Mouse (Mus musculus) forebrain, embryonic 14.5 days (tissue): ENCODE measurements around the gene Olfr1012. TPM values are rescaled to one million over a fixed set of nuclear protein-coding genes. Genes with fewer than 3 reads are reported as not detected.
"Not testable (repeated sequence)": the region's sequence is repeated elsewhere in the genome, so short reads cannot be mapped to it uniquely, and the experiment has no call there.

Source experiments
- ATAC-seq: fragments of 200-750 bp; cut with Nextera tagmentation; 2 replicates; pipeline ENCODE4 v1.8.0; 2017; ENCODE audit warnings: mild to moderate bottlenecking, moderate library complexity
- DNase-seq: peaks from one replicate; pipeline ENCODE4 v3.0.0-alpha.2; 2015; ENCODE audit warnings: low spot score
- H3K27ac ChIP-seq: fragments of 300-500 bp; sonication (generic); 2 replicates; pipeline ENCODE4 v1.5.1; 2014; ENCODE audit warnings: low read depth, mild to moderate bottlenecking, control low read depth, low read length, moderate library complexity
- H3K27me3 ChIP-seq: fragments of 300-500 bp; sonication (generic); replicated peaks from 2 replicates; pipeline ENCODE4 v1.6.1; 2014; ENCODE audit warnings: low read length, control low read depth, mixed read lengths; ENCODE audit not compliant: control insufficient read depth, insufficient read depth
- H3K36me3 ChIP-seq: fragments of 300-500 bp; sonication (generic); 2 replicates; pipeline ENCODE4 v1.6.1; 2014; ENCODE audit warnings: low read length, control low read depth; ENCODE audit not compliant: control insufficient read depth, insufficient read depth
- H3K4me1 ChIP-seq: fragments of 300-500 bp; sonication (generic); 2 replicates; pipeline ENCODE4 v1.6.1; 2014; ENCODE audit warnings: antibody characterized with exemption, low read length, control low read depth; ENCODE audit not compliant: control insufficient read depth, insufficient read depth
- H3K4me2 ChIP-seq: fragments of 300-500 bp; sonication (generic); 2 replicates; pipeline ENCODE4 v1.6.1; 2014; ENCODE audit warnings: mild to moderate bottlenecking, control low read depth, low read length
- H3K4me3 ChIP-seq: fragments of 300-500 bp; sonication (generic); 2 replicates; pipeline ENCODE4 v1.5.1; 2014; ENCODE audit warnings: low read depth, low read length, control low read depth
- H3K9ac ChIP-seq: fragments of 300-500 bp; sonication (generic); 2 replicates; pipeline ENCODE4 v1.6.1; 2014; ENCODE audit warnings: mild to moderate bottlenecking, low read length, control low read depth, moderate library complexity
- H3K9me3 ChIP-seq: fragments of 300-500 bp; sonication (generic); replicated peaks from 2 replicates; pipeline ENCODE4 v1.6.1; 2016; ENCODE audit warnings: low read length, control low read depth, mixed read lengths; ENCODE audit not compliant: control insufficient read depth
- WGBS: fragments of 180-500 bp; shearing (Covaris S2); extraction: QIAGEN DNeasy Blood & Tissue Kit; methylation state at CpG from one replicate; pipeline ENCODE4 v1.1.7; 2014; 5-methylcytosine and 5-hydroxymethylcytosine counted together
- polyA plus RNA-seq: library from polyadenylated mRNA; unstranded; fragments of >200 nt; fragmentation: Nextera tagmentation; extraction: Ambion mirVana; gene quantifications from 2 replicates; pipeline ENCODE4 v1.2.1, GENCODE M21; 2014

Olfr1012 gene
- polyA plus RNA-seq, 1 experiment from 2014 or later: not detected

- Histone ChIP-seq H3K4me1 (no peaks in the 10 kb centered on the region), H3K27ac (no peak within 1 kb of the TSS), H3K9ac (no peak within 1 kb of the TSS), H3K4me3 (no peak within 1 kb of the TSS), H3K27me3 (no peaks in the 10 kb centered on the region), H3K9me3 (no peaks in the 10 kb centered on the region), H3K4me2 (no peak within 1 kb of the TSS), H3K36me3 (no peaks in the 10 kb centered on the region)
- DNase-seq (no peak), ATAC-seq (no peak)
- 92% methylated on average over 1 of the region's 1 CpGs for WGBS
These were observed 47.4 kb downstream of the Olfr1012 start, which contains the start of gene Olfr1009 for GRCm38 (mm10) chr2:85715119-85715518. Olfr1009 (plus strand) TSS chr2:85715419.

- 8% methylated on average over 1 of the region's 1 CpGs for WGBS
- Histone ChIP-seq H3K4me3 (no peak overlapping the region), H3K4me2 (no peak overlapping the region), H3K36me3 (no peaks in the 10 kb centered on the region), H3K4me1 (no peaks in the 10 kb centered on the region), H3K9ac (no peak overlapping the region), H3K27ac (no peak overlapping the region), H3K9me3 (no peaks in the 10 kb centered on the region), H3K27me3 (no peaks in the 10 kb centered on the region)
- no peak for DNase-seq
- ATAC-seq: no peak
These were observed 51.4 kb downstream of the Olfr1012 start for GRCm38 (mm10) chr2:85711159-85711558.

- not testable (repeated sequence) for DNase-seq, H3K4me2 ChIP-seq, H3K9me3 ChIP-seq, H3K4me1 ChIP-seq, H3K4me3 ChIP-seq, H3K27me3 ChIP-seq, H3K9ac ChIP-seq, H3K36me3 ChIP-seq, ATAC-seq, H3K27ac ChIP-seq
- WGBS: 80% methylated on average over 2 of the region's 2 CpGs
These were observed 51.9 kb downstream of the Olfr1012 start for GRCm38 (mm10) chr2:85710680-85711079.

Other genes starting within 250 kb of the Olfr1012 start
- 0.08 and 0.12 TPM in 2 replicates for gene 4833423E24Rik, start 243.7 kb downstream of the Olfr1012 start, polyA plus RNA-seq
- gene Olfr996, start 183.6 kb downstream of the Olfr1012 start, polyA plus RNA-seq: not detected in 2 replicates
- gene Olfr998, start 173.8 kb downstream of the Olfr1012 start, polyA plus RNA-seq: not detected in 2 replicates
- gene Olfr1000, start 150.9 kb downstream of the Olfr1012 start, polyA plus RNA-seq: not detected in 2 replicates
- gene Olfr1002, start 112.1 kb downstream of the Olfr1012 start, polyA plus RNA-seq: not detected in 2 replicates
- gene Olfr154, start 98.3 kb downstream of the Olfr1012 start, polyA plus RNA-seq: not detected in 2 replicates
- not detected in 2 replicates for gene Olfr1006, start 84.0 kb downstream of the Olfr1012 start, polyA plus RNA-seq
- gene Olfr1008, start 73.3 kb downstream of the Olfr1012 start, polyA plus RNA-seq: not detected in 2 replicates
- gene Olfr1009, start 47.3 kb downstream of the Olfr1012 start, polyA plus RNA-seq: not detected in 2 replicates
- gene Olfr1013, start 4.3 kb upstream of the Olfr1012 start, polyA plus RNA-seq: not detected in 2 replicates
- gene Olfr1014, start 9.9 kb upstream of the Olfr1012 start, polyA plus RNA-seq: not detected in 2 replicates
- not detected in 2 replicates for gene Olfr1015, start 19.3 kb upstream of the Olfr1012 start, polyA plus RNA-seq
- gene Olfr1016, start 39.8 kb upstream of the Olfr1012 start, polyA plus RNA-seq: not detected in 2 replicates
- gene Olfr1018, start 55.7 kb upstream of the Olfr1012 start, polyA plus RNA-seq: not detected in 2 replicates
- not detected in 2 replicates for gene Olfr1019, start 82.7 kb upstream of the Olfr1012 start, polyA plus RNA-seq
- gene Olfr1020, start 84.3 kb upstream of the Olfr1012 start, polyA plus RNA-seq: not detected in 2 replicates
- not detected in 2 replicates for gene Olfr1022, start 105.8 kb upstream of the Olfr1012 start, polyA plus RNA-seq
- gene Olfr1023, start 122.9 kb upstream of the Olfr1012 start, polyA plus RNA-seq: not detected in 2 replicates
- not detected in 2 replicates for gene Olfr1024, start 142.3 kb upstream of the Olfr1012 start, polyA plus RNA-seq
- not detected in 2 replicates for gene Olfr1025-ps1, start 152.4 kb upstream of the Olfr1012 start, polyA plus RNA-seq
- not detected in 2 replicates for gene Olfr1026, start 158.8 kb upstream of the Olfr1012 start, polyA plus RNA-seq
- gene Olfr1028, start 187.7 kb upstream of the Olfr1012 start, polyA plus RNA-seq: not detected in 2 replicates
- gene Olfr1029, start 211.1 kb upstream of the Olfr1012 start, polyA plus RNA-seq: not detected in 2 replicates
- gene Olfr1030, start 216.5 kb upstream of the Olfr1012 start, polyA plus RNA-seq: not detected in 2 replicates
- gene Olfr1031, start 227.5 kb upstream of the Olfr1012 start, polyA plus RNA-seq: not detected in 2 replicates
- not detected in 2 replicates for gene Olfr1032, start 242.8 kb upstream of the Olfr1012 start, polyA plus RNA-seq